Mouse (Mus musculus): ENCODE data around the gene Actrt2.

DNA sequence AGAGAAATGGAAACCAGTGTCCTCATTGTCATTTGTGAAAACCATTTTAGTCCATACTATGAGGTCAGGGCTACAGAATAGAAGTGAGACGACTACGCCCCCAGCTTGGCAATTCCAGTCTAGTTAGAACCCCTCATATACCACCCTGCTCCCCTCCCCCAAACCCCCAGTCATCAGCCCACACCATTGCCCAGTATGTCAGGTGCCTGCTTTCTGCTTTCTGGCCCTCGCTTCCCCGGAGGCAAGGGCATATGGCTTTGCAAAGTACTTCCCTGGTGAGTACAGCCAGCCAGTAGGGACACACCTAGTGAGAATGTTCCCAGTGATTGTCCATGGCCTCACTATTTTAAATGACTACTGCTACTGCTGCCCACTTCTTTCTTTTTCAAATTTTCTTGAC is 6.3 kb upstream of the Actrt2 start:
- TF ChIP-seq POLR2A (IDR thresholded peaks at IDR 0.05; ENCODE audit: control insufficient read depth, extremely low read depth, insufficient read depth, low read length, poor library complexity), result no peak
- no peak for TF ChIP-seq CTCF (IDR thresholded peaks at IDR 0.05; ENCODE audit: borderline replicate concordance, control insufficient read depth, extremely low read depth, insufficient read depth, low read length, poor library complexity)

All from thymus, adult 2 months (tissue).